Mouse (Mus musculus): ENCODE data around the gene Bdnf. TPM values are rescaled to one million over a fixed set of nuclear protein-coding genes. Genes with fewer than 3 reads are reported as not detected.

Bdnf gene
- polyA plus RNA-seq, 1 experiment from 2014 or later, result 2.9 TPM

DNA sequence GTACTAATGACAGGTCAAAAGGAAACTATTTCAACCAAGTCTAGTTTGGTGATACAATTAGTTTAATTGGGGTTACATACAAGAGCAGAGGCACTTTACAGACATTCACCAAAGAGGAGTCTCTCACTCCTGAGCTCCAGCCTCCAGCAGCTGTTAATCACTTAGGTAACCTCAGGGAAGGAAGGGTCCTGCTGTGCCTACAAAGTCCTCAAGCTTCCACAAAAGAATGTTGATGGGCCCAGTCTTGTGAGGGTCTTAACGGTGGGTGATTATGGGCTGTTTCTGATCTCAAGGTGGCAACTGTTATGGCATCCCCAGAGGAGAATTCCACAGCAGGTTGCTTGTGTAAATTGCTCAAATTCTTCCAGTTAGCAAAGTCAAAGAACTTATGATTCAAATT lies 71.7 kb downstream of the Bdnf start:
- Histone ChIP-seq H3K27me3 (ENCODE audit: control insufficient read depth, insufficient read depth, low read length) (no peaks in the 10 kb centered on the region), H3K36me3 (ENCODE audit: control insufficient read depth, insufficient read depth, low read length) (no peaks in the 10 kb centered on the region), H3K4me1 (ENCODE audit: control insufficient read depth, insufficient read depth, low read length) (peaks cover 4% of the 10 kb centered on the region; the same call in 1 of the 2 replicates), H3K4me3 (ENCODE audit: low read depth, low read length) (no peak overlapping the region), H3K9me3 (ENCODE audit: control insufficient read depth, low read length) (no peaks in the 10 kb centered on the region), H3K4me2 (ENCODE audit: low read depth) (no peak overlapping the region), H3K27ac (ENCODE audit: low read depth, low read length) (no peak overlapping the region), H3K9ac (ENCODE audit: low read length) (no peak overlapping the region)
- WGBS, result 0% methylated on average over 1 of the region's 1 CpGs
- DNase-seq (ENCODE audit: low spot score), result no peak
- no peak for ATAC-seq (ENCODE audit: insufficient read depth, low FRiP score, low TSS enrichment)

DNA sequence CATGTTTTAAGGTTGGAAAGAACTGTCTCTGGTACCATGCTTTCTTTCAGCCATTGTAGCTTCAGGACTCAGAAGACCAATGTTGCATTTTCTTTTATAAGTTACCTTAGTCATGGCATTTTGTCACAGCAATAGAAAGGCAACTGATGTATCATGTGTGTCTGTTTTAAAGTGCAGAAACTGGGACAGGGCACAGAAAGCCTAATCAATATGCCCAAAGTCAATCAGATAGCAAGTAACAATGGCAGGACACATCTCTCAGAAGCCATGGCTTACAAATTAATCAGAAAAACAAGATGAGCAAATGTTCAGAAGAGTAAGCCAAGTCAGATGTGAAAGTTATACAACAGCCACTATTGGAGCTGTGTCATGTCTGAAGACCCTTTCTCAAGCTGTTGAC lies 73.9 kb downstream of the Bdnf start:
- no peak for ATAC-seq (ENCODE audit: insufficient read depth, low FRiP score, low TSS enrichment)

DNA sequence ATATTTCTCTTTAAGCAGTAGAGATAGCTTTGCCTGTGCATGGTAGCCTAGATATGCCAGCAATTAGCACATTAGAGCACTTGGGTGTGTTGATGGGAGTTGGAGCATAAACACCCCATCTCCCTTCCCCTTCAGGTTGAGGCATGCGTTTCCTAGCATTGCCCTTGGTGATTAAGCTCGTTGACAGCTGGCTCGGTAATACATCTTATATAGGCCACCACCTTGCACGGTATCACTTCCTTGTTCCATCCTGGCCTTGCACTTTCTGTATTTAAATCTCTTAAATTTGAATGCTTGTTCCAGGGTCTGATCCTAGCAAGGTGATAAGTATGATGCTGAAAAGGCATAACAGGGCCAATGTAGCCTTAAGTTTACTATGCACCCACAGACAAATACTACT lies 74.3 kb downstream of the Bdnf start:
- Histone ChIP-seq H3K27ac (ENCODE audit: low read depth, low read length) (no peak overlapping the region), H3K4me1 (ENCODE audit: control insufficient read depth, insufficient read depth, low read length) (no peaks in the 10 kb centered on the region), H3K36me3 (ENCODE audit: control insufficient read depth, insufficient read depth, low read length) (no peaks in the 10 kb centered on the region), H3K4me3 (ENCODE audit: low read depth, low read length) (no peak overlapping the region), H3K4me2 (ENCODE audit: low read depth) (no peak overlapping the region), H3K9me3 (ENCODE audit: control insufficient read depth, low read length) (no peaks in the 10 kb centered on the region), H3K27me3 (ENCODE audit: control insufficient read depth, insufficient read depth, low read length) (no peaks in the 10 kb centered on the region), H3K9ac (ENCODE audit: low read length) (no peak overlapping the region)
- DNase-seq (ENCODE audit: low spot score) (no peak), ATAC-seq (ENCODE audit: insufficient read depth, low FRiP score, low TSS enrichment) (no peak)
- 84% methylated on average over 4 of the region's 4 CpGs for WGBS

More for the DNA sequence above, 73.9 kb downstream of the Bdnf start:
- H3K9ac ChIP-seq (ENCODE audit: low read length), result no peak overlapping the region
- H3K27ac ChIP-seq (ENCODE audit: low read depth, low read length), result no peak overlapping the region
- H3K4me3 ChIP-seq (ENCODE audit: low read depth, low read length), result no peak overlapping the region
- no peak overlapping the region for H3K4me2 ChIP-seq (ENCODE audit: low read depth)
- no peaks in the 10 kb centered on the region for H3K36me3 ChIP-seq (ENCODE audit: control insufficient read depth, insufficient read depth, low read length)
- no peaks in the 10 kb centered on the region for H3K27me3 ChIP-seq (ENCODE audit: control insufficient read depth, insufficient read depth, low read length)
- DNase-seq (ENCODE audit: low spot score), result no peak
- H3K4me1 ChIP-seq (ENCODE audit: control insufficient read depth, insufficient read depth, low read length), result peaks cover 2% of the 10 kb centered on the region; the same call in 1 of the 2 replicates
- H3K9me3 ChIP-seq (ENCODE audit: control insufficient read depth, low read length), result no peaks in the 10 kb centered on the region

DNA sequence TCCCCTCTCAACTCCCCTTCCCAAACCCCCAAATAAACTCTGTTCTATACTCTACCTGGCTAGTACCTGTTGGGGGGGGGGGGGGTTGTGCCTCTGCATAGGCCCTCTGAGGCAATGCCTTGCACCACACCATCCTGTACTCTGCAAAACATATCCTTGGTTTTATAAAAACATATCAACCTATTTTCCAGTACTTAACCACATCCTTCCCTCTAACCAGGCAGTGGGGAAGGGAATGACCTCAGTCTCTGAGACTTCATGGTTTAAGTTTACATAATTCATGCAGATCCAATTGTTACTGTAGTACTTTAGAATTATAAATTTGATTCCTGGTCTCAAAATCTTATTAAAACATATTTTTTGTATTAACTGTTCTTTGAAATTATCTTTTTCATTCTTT lies 75.5 kb downstream of the Bdnf start:
- H3K9me3 ChIP-seq (ENCODE audit: control insufficient read depth, low read length), result no peaks in the 10 kb centered on the region
- no peak overlapping the region for H3K27ac ChIP-seq (ENCODE audit: low read depth, low read length)
- no peak for DNase-seq (ENCODE audit: low spot score)
- H3K4me1 ChIP-seq (ENCODE audit: control insufficient read depth, insufficient read depth, low read length), result no peaks in the 10 kb centered on the region
- ATAC-seq (ENCODE audit: insufficient read depth, low FRiP score, low TSS enrichment), result no peak
- H3K9ac ChIP-seq (ENCODE audit: low read length), result no peak overlapping the region
- no peak overlapping the region for H3K4me3 ChIP-seq (ENCODE audit: low read depth, low read length)
- no peak overlapping the region for H3K4me2 ChIP-seq (ENCODE audit: low read depth)
- H3K27me3 ChIP-seq (ENCODE audit: control insufficient read depth, insufficient read depth, low read length), result no peaks in the 10 kb centered on the region
- H3K36me3 ChIP-seq (ENCODE audit: control insufficient read depth, insufficient read depth, low read length), result no peaks in the 10 kb centered on the region

DNA sequence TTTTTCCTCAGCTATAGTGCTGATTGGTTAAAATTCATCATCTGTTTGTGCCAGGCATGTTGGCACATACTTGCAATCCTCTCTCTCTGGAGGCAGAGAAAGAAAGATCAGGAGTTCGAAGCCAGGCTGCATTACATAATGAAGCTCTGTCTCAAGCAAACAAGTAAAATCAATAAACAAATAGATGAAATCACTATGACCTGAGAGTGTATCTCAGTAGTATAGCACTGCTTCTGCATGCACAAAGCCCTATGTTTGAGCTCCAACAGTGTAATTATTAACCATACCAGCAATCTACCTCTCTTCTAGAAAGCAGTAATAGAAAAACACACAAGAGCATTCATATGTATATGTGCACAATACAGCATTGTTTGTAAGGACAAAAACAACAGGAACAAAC lies 76.0 kb downstream of the Bdnf start:
- 81% methylated on average over 1 of the region's 1 CpGs for WGBS
- H3K36me3 ChIP-seq (ENCODE audit: control insufficient read depth, insufficient read depth, low read length), result no peaks in the 10 kb centered on the region
- ATAC-seq (ENCODE audit: insufficient read depth, low FRiP score, low TSS enrichment), result no peak

DNA sequence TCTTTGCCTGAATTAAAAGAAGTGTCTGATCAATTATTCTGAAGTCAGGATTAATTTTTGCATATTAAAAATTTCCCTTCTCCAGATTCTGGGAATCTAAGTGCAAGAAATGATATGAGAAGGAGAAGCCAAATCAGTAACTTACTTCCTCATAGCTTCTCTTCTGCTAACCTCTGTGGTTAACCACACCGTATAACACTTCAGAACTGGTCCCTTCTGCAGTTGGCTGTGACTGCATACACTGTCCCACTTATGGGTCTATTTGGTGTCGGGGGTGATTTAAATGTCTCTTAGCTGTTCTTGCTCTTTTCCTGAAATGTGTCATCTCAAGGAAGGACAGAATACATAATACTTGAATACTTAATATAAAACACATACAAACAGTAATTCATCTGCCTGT lies 81.8 kb downstream of the Bdnf start:
- 89% methylated on average over 2 of the region's 2 CpGs for WGBS
- H3K9ac ChIP-seq (ENCODE audit: low read length), result no peak overlapping the region
- DNase-seq (ENCODE audit: low spot score) (no peak), ATAC-seq (ENCODE audit: insufficient read depth, low FRiP score, low TSS enrichment) (no peak)
- H3K27me3 ChIP-seq (ENCODE audit: control insufficient read depth, insufficient read depth, low read length), result no peaks in the 10 kb centered on the region
- no peak overlapping the region for H3K4me2 ChIP-seq (ENCODE audit: low read depth)
- H3K36me3 ChIP-seq (ENCODE audit: control insufficient read depth, insufficient read depth, low read length), result no peaks in the 10 kb centered on the region
- no peaks in the 10 kb centered on the region for H3K9me3 ChIP-seq (ENCODE audit: control insufficient read depth, low read length)
- no peak overlapping the region for H3K4me3 ChIP-seq (ENCODE audit: low read depth, low read length)
- no peak overlapping the region for H3K27ac ChIP-seq (ENCODE audit: low read depth, low read length)
- H3K4me1 ChIP-seq (ENCODE audit: control insufficient read depth, insufficient read depth, low read length), result no peaks in the 10 kb centered on the region

More for the DNA sequence above, 76.0 kb downstream of the Bdnf start:
- no peak for DNase-seq (ENCODE audit: low spot score)
- Histone ChIP-seq H3K9ac (ENCODE audit: low read length) (no peak overlapping the region), H3K27me3 (ENCODE audit: control insufficient read depth, insufficient read depth, low read length) (no peaks in the 10 kb centered on the region), H3K4me3 (ENCODE audit: low read depth, low read length) (no peak overlapping the region), H3K9me3 (ENCODE audit: control insufficient read depth, low read length) (no peaks in the 10 kb centered on the region), H3K4me1 (ENCODE audit: control insufficient read depth, insufficient read depth, low read length) (no peaks in the 10 kb centered on the region), H3K4me2 (ENCODE audit: low read depth) (no peak overlapping the region), H3K27ac (ENCODE audit: low read depth, low read length) (no peak overlapping the region)

DNA sequence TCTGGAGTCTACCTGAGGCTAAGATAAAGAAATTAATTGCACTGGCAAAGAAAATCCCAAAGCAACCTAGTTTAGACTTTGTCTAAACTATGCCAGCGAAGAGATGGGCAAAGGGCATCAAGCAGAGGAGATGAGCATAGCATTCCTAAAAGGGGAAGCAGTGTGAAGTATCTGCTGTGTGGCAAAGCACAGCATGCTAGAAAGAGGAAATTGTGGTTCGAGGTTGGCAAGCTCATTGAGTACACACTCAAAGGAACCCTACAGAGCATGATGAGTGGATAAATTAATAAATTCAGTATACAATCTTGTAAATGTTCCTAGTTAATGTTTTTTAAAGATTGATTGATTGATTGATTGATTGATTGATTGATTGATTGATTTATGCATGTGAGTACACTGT lies 92.3 kb downstream of the Bdnf start:
- 86% methylated on average over 2 of the region's 2 CpGs for WGBS
- no peak for DNase-seq (ENCODE audit: low spot score)

DNA sequence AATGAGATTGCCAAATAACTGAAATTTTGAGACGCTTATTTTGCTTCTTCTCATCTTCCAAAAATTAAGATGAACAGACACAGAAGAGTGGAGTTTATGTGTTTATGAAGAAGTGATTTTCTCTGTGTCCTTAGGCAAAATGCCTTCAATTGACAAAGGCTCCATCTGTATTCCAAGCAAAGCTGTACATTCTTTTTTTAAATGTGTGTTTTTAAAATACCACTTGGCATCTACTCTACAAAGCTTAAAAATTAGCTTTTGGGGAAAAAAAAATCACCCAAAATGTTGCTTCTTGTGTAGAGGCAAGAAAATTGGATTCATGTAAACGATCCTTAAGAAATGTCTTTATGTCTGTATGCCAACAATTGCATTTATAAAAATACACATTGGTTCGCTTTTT lies 94.3 kb downstream of the Bdnf start:
- WGBS, result 88% methylated on average over 3 of the region's 3 CpGs
- Histone ChIP-seq H3K9me3 (ENCODE audit: control insufficient read depth, low read length) (no peaks in the 10 kb centered on the region), H3K4me1 (ENCODE audit: control insufficient read depth, insufficient read depth, low read length) (no peaks in the 10 kb centered on the region), H3K4me2 (ENCODE audit: low read depth) (no peak overlapping the region), H3K4me3 (ENCODE audit: low read depth, low read length) (no peak overlapping the region), H3K27me3 (ENCODE audit: control insufficient read depth, insufficient read depth, low read length) (no peaks in the 10 kb centered on the region), H3K36me3 (ENCODE audit: control insufficient read depth, insufficient read depth, low read length) (no peaks in the 10 kb centered on the region), H3K9ac (ENCODE audit: low read length) (no peak overlapping the region), H3K27ac (ENCODE audit: low read depth, low read length) (no peak overlapping the region)
- DNase-seq (ENCODE audit: low spot score) (no peak), ATAC-seq (ENCODE audit: insufficient read depth, low FRiP score, low TSS enrichment) (no peak)

More for the DNA sequence above, 92.3 kb downstream of the Bdnf start:
- no peak overlapping the region for H3K27ac ChIP-seq (ENCODE audit: low read depth, low read length)
- H3K27me3 ChIP-seq (ENCODE audit: control insufficient read depth, insufficient read depth, low read length), result no peaks in the 10 kb centered on the region
- no peak for ATAC-seq (ENCODE audit: insufficient read depth, low FRiP score, low TSS enrichment)
- no peaks in the 10 kb centered on the region for H3K4me1 ChIP-seq (ENCODE audit: control insufficient read depth, insufficient read depth, low read length)
- no peak overlapping the region for H3K9ac ChIP-seq (ENCODE audit: low read length)
- H3K36me3 ChIP-seq (ENCODE audit: control insufficient read depth, insufficient read depth, low read length), result no peaks in the 10 kb centered on the region
- H3K4me2 ChIP-seq (ENCODE audit: low read depth), result no peak overlapping the region
- H3K9me3 ChIP-seq (ENCODE audit: control insufficient read depth, low read length), result no peaks in the 10 kb centered on the region
- no peak overlapping the region for H3K4me3 ChIP-seq (ENCODE audit: low read depth, low read length)

DNA sequence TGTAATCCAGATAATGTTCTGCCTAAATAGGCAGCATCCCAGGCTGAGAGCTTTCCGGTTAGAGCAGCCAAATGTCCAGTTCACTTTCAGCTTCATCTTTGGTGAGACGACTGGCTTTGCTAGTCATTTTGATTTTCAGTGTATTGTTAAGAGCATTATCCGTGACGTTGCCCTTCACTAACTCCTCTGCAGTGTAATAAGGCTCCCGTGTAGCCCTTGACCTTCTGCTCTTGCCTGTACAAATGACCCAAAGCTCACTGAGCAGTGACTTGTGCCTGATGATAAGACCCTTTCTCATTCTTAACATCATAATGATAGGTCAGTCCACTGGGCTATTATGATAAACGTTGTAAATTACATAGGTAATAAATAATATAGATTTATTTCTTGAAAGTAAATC lies 101.9 kb downstream of the Bdnf start:
- no peak for ATAC-seq (ENCODE audit: insufficient read depth, low FRiP score, low TSS enrichment)
- 53% methylated on average over 6 of the region's 6 CpGs for WGBS
- no peaks in the 10 kb centered on the region for H3K27me3 ChIP-seq (ENCODE audit: control insufficient read depth, insufficient read depth, low read length)

More for the DNA sequence above, 101.9 kb downstream of the Bdnf start:
- no peak overlapping the region for H3K9ac ChIP-seq (ENCODE audit: low read length)
- H3K36me3 ChIP-seq (ENCODE audit: control insufficient read depth, insufficient read depth, low read length), result no peaks in the 10 kb centered on the region
- no peak for DNase-seq (ENCODE audit: low spot score)
- no peaks in the 10 kb centered on the region for H3K9me3 ChIP-seq (ENCODE audit: control insufficient read depth, low read length)
- no peak overlapping the region for H3K4me2 ChIP-seq (ENCODE audit: low read depth)
- no peaks in the 10 kb centered on the region for H3K4me1 ChIP-seq (ENCODE audit: control insufficient read depth, insufficient read depth, low read length)
- H3K4me3 ChIP-seq (ENCODE audit: low read depth, low read length), result no peak overlapping the region
- H3K27ac ChIP-seq (ENCODE audit: low read depth, low read length), result no peak overlapping the region
